Mouse (Mus musculus): ENCODE measurements around the gene Sgo2b. TPM values are rescaled to one million over a fixed set of nuclear protein-coding genes. Genes with fewer than 3 reads are reported as not detected.

Gene Sgo2b
- polyA plus RNA-seq, 1 experiment from 2014 or later = not detected

- Histone ChIP-seq H3K4me2 (replicated peaks; ENCODE audit: low read depth, low read length) (no peak overlapping the region), H3K4me3 (ENCODE audit: low read length) (no peak overlapping the region), H3K9me3 (ENCODE audit: low read length) (no peaks in the 10 kb centered on the region), H3K4me1 (ENCODE audit: insufficient read depth, low read length) (no peaks in the 10 kb centered on the region), H3K27me3 (ENCODE audit: insufficient read depth, low read length) (no peaks in the 10 kb centered on the region), H3K27ac (ENCODE audit: low read length) (no peak overlapping the region), H3K36me3 (ENCODE audit: insufficient read depth, low read length) (no peaks in the 10 kb centered on the region), H3K9ac (replicated peaks; ENCODE audit: low read length) (no peak overlapping the region)
- ATAC-seq (ENCODE audit: low FRiP score, low TSS enrichment) = peak; percentile 79; the same call in 1 of the 2 replicates
- WGBS = 16% methylated on average over 6 of the region's 6 CpGs
Measured at GRCm38 (mm10) chr8:63877393-63877792, 74.7 kb downstream of the Sgo2b start.

GRCm38 (mm10) chr8:63876949-63877348 is 75.1 kb downstream of the Sgo2b start:
- Histone ChIP-seq H3K9ac (replicated peaks; ENCODE audit: low read length) (no peak overlapping the region), H3K27me3 (ENCODE audit: insufficient read depth, low read length) (no peaks in the 10 kb centered on the region), H3K4me2 (replicated peaks; ENCODE audit: low read depth, low read length) (no peak overlapping the region), H3K27ac (ENCODE audit: low read length) (no peak overlapping the region), H3K4me3 (ENCODE audit: low read length) (no peak overlapping the region), H3K36me3 (ENCODE audit: insufficient read depth, low read length) (no peaks in the 10 kb centered on the region), H3K9me3 (ENCODE audit: low read length) (no peaks in the 10 kb centered on the region), H3K4me1 (ENCODE audit: insufficient read depth, low read length) (no peaks in the 10 kb centered on the region)
- ATAC-seq (ENCODE audit: low FRiP score, low TSS enrichment) = no peak
- WGBS = 95% methylated on average over 7 of the region's 7 CpGs

Data from kidney, embryonic 16.5 days (tissue).